12 mouse cellular contexts compared by ENCODE assay signal in genomic region chr7:24297361-24298095, GRCm38 (mm10). TPM values are rescaled to one million over a fixed set of nuclear protein-coding genes. Genes with fewer than 3 reads are reported as not detected.
DNase-seq lines count a peak whose midpoint lies in the region; ATAC-seq lines count a peak whose summit lies in the region.
"Had no signal": no experiment of that assay in that cellular context is flagged by ENCODE, and none has a peak within 500 bp of the region (broad histone marks: within the 10 kb centered on the region; RNA-seq: fewer than 3 reads in every experiment).

No protein-coding gene starts in this region.

- H3K27ac ChIP-seq in liver, embryonic 11.5 days (ENCODE audit: low read depth, low read length), result no peak overlapping the region
- H3K27ac ChIP-seq in liver, embryonic 12.5 days, result no peak overlapping the region
- no peak overlapping the region for H3K27ac ChIP-seq in forebrain, embryonic 14.5 days (ENCODE audit: low read depth, low read length)
- H3K27ac ChIP-seq in limb, embryonic 12.5 days, result no peak overlapping the region; the same call in 1 of the 2 replicates
- no peak overlapping the region for H3K27ac ChIP-seq in stomach, embryonic 14.5 days (ENCODE audit: low read length)

- peaks cover 24% of the 10 kb centered on the region for H3K36me3 ChIP-seq in liver, embryonic 11.5 days (ENCODE audit: control insufficient read depth, insufficient read depth, low read length)
- H3K36me3 ChIP-seq in liver, embryonic 12.5 days, result peaks cover 54% of the 10 kb centered on the region
- H3K36me3 ChIP-seq in forebrain, embryonic 14.5 days (ENCODE audit: control insufficient read depth, insufficient read depth, low read length), result peaks cover 52% of the 10 kb centered on the region
- peaks cover 61% of the 10 kb centered on the region for H3K36me3 ChIP-seq in limb, embryonic 12.5 days
- peaks cover 33% of the 10 kb centered on the region for H3K36me3 ChIP-seq in stomach, embryonic 14.5 days (ENCODE audit: control insufficient read depth, insufficient read depth, low read length)

- ATAC-seq in liver, embryonic 11.5 days (replicated peaks; ENCODE audit: low FRiP score), result no peak
- ATAC-seq in liver, embryonic 12.5 days, result no peak
- no peak for ATAC-seq in forebrain, embryonic 14.5 days
- ATAC-seq in limb, embryonic 12.5 days (ENCODE audit: insufficient number of reproducible peaks, insufficient read depth, low FRiP score, low TSS enrichment, low read depth), result no peak
- ATAC-seq in stomach, embryonic 14.5 days (ENCODE audit: insufficient number of reproducible peaks, insufficient read depth, low FRiP score, low read depth), result no peak
- ATAC-seq: lung, postnatal 0 days had no signal

- H3K9me3 ChIP-seq in liver, embryonic 11.5 days (ENCODE audit: control insufficient read depth, low read length), result no peaks in the 10 kb centered on the region
- no peaks in the 10 kb centered on the region for H3K9me3 ChIP-seq in liver, embryonic 12.5 days (replicated peaks)
- no peaks in the 10 kb centered on the region for H3K9me3 ChIP-seq in forebrain, embryonic 14.5 days (replicated peaks; ENCODE audit: control insufficient read depth, low read length)
- H3K9me3 ChIP-seq in limb, embryonic 12.5 days, result no peaks in the 10 kb centered on the region
- no peaks in the 10 kb centered on the region for H3K9me3 ChIP-seq in stomach, embryonic 14.5 days (ENCODE audit: control insufficient read depth, low read depth, low read length)

- 89% methylated on average over 15 of the region's 15 CpGs for WGBS in liver, embryonic 11.5 days
- WGBS in liver, embryonic 12.5 days (ENCODE audit: insufficient replicate concordance), result 83% methylated on average over 15 of the region's 15 CpGs
- 91% methylated on average over 15 of the region's 15 CpGs for WGBS in forebrain, embryonic 14.5 days
- WGBS in limb, embryonic 12.5 days, result 89% methylated on average over 15 of the region's 15 CpGs
- WGBS in stomach, embryonic 14.5 days, result 92% methylated on average over 15 of the region's 15 CpGs

- H3K4me3 ChIP-seq in liver, embryonic 11.5 days (ENCODE audit: low read depth, low read length), result no peak overlapping the region
- H3K4me3 ChIP-seq in liver, embryonic 12.5 days, result no peak overlapping the region
- H3K4me3 ChIP-seq in forebrain, embryonic 14.5 days (ENCODE audit: low read depth, low read length), result 0 out of 2 replicates have a peak overlapping the region, but pooled peaks have one; percentile 51
- H3K4me3 ChIP-seq in limb, embryonic 12.5 days (replicated peaks), result peak overlapping the region; percentile 68
- peak overlapping the region; percentile 76; the same call in 1 of the 2 replicates for H3K4me3 ChIP-seq in stomach, embryonic 14.5 days (ENCODE audit: low read depth, low read length)

- H3K9ac ChIP-seq in liver, embryonic 11.5 days (ENCODE audit: low read depth, low read length), result no peak overlapping the region
- H3K9ac ChIP-seq in liver, embryonic 12.5 days, result no peak overlapping the region
- H3K9ac ChIP-seq in forebrain, embryonic 14.5 days (ENCODE audit: low read length), result peak overlapping the region; percentile 78
- 0 out of 2 replicates have a peak overlapping the region, but pooled peaks have one; percentile 86 for H3K9ac ChIP-seq in limb, embryonic 12.5 days (replicated peaks)
- H3K9ac ChIP-seq in stomach, embryonic 14.5 days (replicated peaks; ENCODE audit: low read depth, low read length), result no peak overlapping the region

- H3K4me2 ChIP-seq in liver, embryonic 11.5 days, result peak overlapping the region; percentile 78
- no peak overlapping the region for H3K4me2 ChIP-seq in liver, embryonic 12.5 days
- peak overlapping the region; percentile 86 for H3K4me2 ChIP-seq in forebrain, embryonic 14.5 days (ENCODE audit: low read length)
- peak overlapping the region; percentile 90 for H3K4me2 ChIP-seq in limb, embryonic 12.5 days
- peak overlapping the region; percentile 74 for H3K4me2 ChIP-seq in stomach, embryonic 14.5 days (replicated peaks; ENCODE audit: low read depth, low read length)

- DNase-seq in liver, embryonic 11.5 days (ENCODE audit: low spot score), result no peak
- no peak for DNase-seq in forebrain, embryonic 14.5 days (ENCODE audit: low spot score)
- no peak for DNase-seq in adrenal gland, postnatal 36 days
- no peak for DNase-seq in embryo, embryonic 10 days (ENCODE audit: low spot score)
- DNase-seq in kidney, adult 11 months, result no peak
- DNase-seq: heart, postnatal 14 days; spleen, adult 18-20 months had no signal

- no peaks in the 10 kb centered on the region for H3K27me3 ChIP-seq in liver, embryonic 11.5 days (replicated peaks; ENCODE audit: control insufficient read depth, insufficient read depth, low read length)
- no peaks in the 10 kb centered on the region for H3K27me3 ChIP-seq in liver, embryonic 12.5 days (replicated peaks)
- no peaks in the 10 kb centered on the region for H3K27me3 ChIP-seq in forebrain, embryonic 14.5 days (replicated peaks; ENCODE audit: control insufficient read depth, insufficient read depth, low read length)
- H3K27me3 ChIP-seq in limb, embryonic 12.5 days, result no peaks in the 10 kb centered on the region
- no peaks in the 10 kb centered on the region for H3K27me3 ChIP-seq in stomach, embryonic 14.5 days (ENCODE audit: control insufficient read depth, insufficient read depth, low read length)

- H3K4me1 ChIP-seq in liver, embryonic 11.5 days (replicated peaks; ENCODE audit: control insufficient read depth, insufficient read depth, low read length), result 0 out of 2 replicates have a peak, but pooled peaks cover 9% of the 10 kb centered on the region
- peaks cover 37% of the 10 kb centered on the region for H3K4me1 ChIP-seq in liver, embryonic 12.5 days
- peaks cover 6% of the 10 kb centered on the region for H3K4me1 ChIP-seq in forebrain, embryonic 14.5 days (ENCODE audit: control insufficient read depth, insufficient read depth, low read length)
- peaks cover 14% of the 10 kb centered on the region for H3K4me1 ChIP-seq in limb, embryonic 12.5 days (replicated peaks)
- H3K4me1 ChIP-seq in stomach, embryonic 14.5 days (ENCODE audit: control insufficient read depth, insufficient read depth, low read length), result peaks cover 9% of the 10 kb centered on the region

RNA-seq across cellular contexts. Expression of gene Zfp61, which starts 3.5 kb away (rescaled TPM):
- 10.8 and 13.2 TPM in 2 replicates for polyA plus RNA-seq in liver, embryonic 11.5 days (2014; fragmentation: Nextera tagmentation; extraction: Ambion mirVana)
- polyA plus RNA-seq in liver, embryonic 12.5 days (2016; fragmentation: Nextera tagmentation; extraction: Ambion mirVana), result 7.1 and 7.7 TPM in 2 replicates
- 33.7 and 40.7 TPM in 2 replicates for polyA plus RNA-seq in forebrain, embryonic 14.5 days (2014; fragmentation: Nextera tagmentation; extraction: Ambion mirVana)
- 57.6 and 61.1 TPM in 2 replicates for polyA plus RNA-seq in limb, embryonic 12.5 days (2016; fragmentation: Nextera tagmentation; extraction: Ambion mirVana)
- polyA plus RNA-seq in stomach, embryonic 14.5 days (2014; fragmentation: Nextera tagmentation; extraction: Ambion mirVana), result 35.3 and 42.7 TPM in 2 replicates
- total RNA-seq in adrenal gland, postnatal 36 days (2021), result 10 to 100 TPM in 1 of 2 experiments, 1 to 10 TPM in 1; 8.8 to 10.3 TPM

RNA-seq across cellular contexts. Expression of gene Zfp94, which starts 18.9 kb away (rescaled TPM):
- 5.6 and 5.8 TPM in 2 replicates for polyA plus RNA-seq in liver, embryonic 11.5 days (2014; fragmentation: Nextera tagmentation; extraction: Ambion mirVana)
- 3.0 and 3.6 TPM in 2 replicates for polyA plus RNA-seq in liver, embryonic 12.5 days (2016; fragmentation: Nextera tagmentation; extraction: Ambion mirVana)
- 20.5 and 21.6 TPM in 2 replicates for polyA plus RNA-seq in forebrain, embryonic 14.5 days (2014; fragmentation: Nextera tagmentation; extraction: Ambion mirVana)
- 15.6 and 15.9 TPM in 2 replicates for polyA plus RNA-seq in limb, embryonic 12.5 days (2016; fragmentation: Nextera tagmentation; extraction: Ambion mirVana)
- 10.6 and 13.2 TPM in 2 replicates for polyA plus RNA-seq in stomach, embryonic 14.5 days (2014; fragmentation: Nextera tagmentation; extraction: Ambion mirVana)
- 1 to 10 TPM; 3.1 to 4.0 TPM for total RNA-seq in adrenal gland, postnatal 36 days (2021)

RNA-seq across cellular contexts. Expression of gene Zfp93, which starts 27.3 kb away (rescaled TPM):
- polyA plus RNA-seq in liver, embryonic 11.5 days (2014; fragmentation: Nextera tagmentation; extraction: Ambion mirVana), result 3.5 and 3.8 TPM in 2 replicates
- polyA plus RNA-seq in liver, embryonic 12.5 days (2016; fragmentation: Nextera tagmentation; extraction: Ambion mirVana), result 1.9 and 2.2 TPM in 2 replicates
- polyA plus RNA-seq in forebrain, embryonic 14.5 days (2014; fragmentation: Nextera tagmentation; extraction: Ambion mirVana), result 9.4 and 11.0 TPM in 2 replicates
- 10.0 and 12.0 TPM in 2 replicates for polyA plus RNA-seq in limb, embryonic 12.5 days (2016; fragmentation: Nextera tagmentation; extraction: Ambion mirVana)
- polyA plus RNA-seq in stomach, embryonic 14.5 days (2014; fragmentation: Nextera tagmentation; extraction: Ambion mirVana), result 8.3 and 9.7 TPM in 2 replicates
- total RNA-seq in adrenal gland, postnatal 36 days (2021), result 1 to 10 TPM; 4.7 to 5.2 TPM

RNA-seq across cellular contexts. Expression of gene Tescl, which starts 36.2 kb away (rescaled TPM):
- polyA plus RNA-seq in liver, embryonic 11.5 days (2014; fragmentation: Nextera tagmentation; extraction: Ambion mirVana), result 0.22 TPM in 1 of 2 replicates, not detected in the other
- polyA plus RNA-seq in liver, embryonic 12.5 days (2016; fragmentation: Nextera tagmentation; extraction: Ambion mirVana), result not detected in 2 replicates
- polyA plus RNA-seq in forebrain, embryonic 14.5 days (2014; fragmentation: Nextera tagmentation; extraction: Ambion mirVana), result 0.20 TPM in 1 of 2 replicates, not detected in the other
- polyA plus RNA-seq in limb, embryonic 12.5 days (2016; fragmentation: Nextera tagmentation; extraction: Ambion mirVana), result 0.25 TPM in 1 of 2 replicates, not detected in the other
- 0.41 TPM in 1 of 2 replicates, not detected in the other for polyA plus RNA-seq in stomach, embryonic 14.5 days (2014; fragmentation: Nextera tagmentation; extraction: Ambion mirVana)
- total RNA-seq in adrenal gland, postnatal 36 days (2021), result under 1 TPM; 0.36 to 0.56 TPM
- total RNA-seq: heart, postnatal 14 days; layer of hippocampus, postnatal 10 days had no signal

RNA-seq across cellular contexts. Expression of gene Zfp108, which starts 42.9 kb away (rescaled TPM):
- polyA plus RNA-seq in liver, embryonic 11.5 days (2014; fragmentation: Nextera tagmentation; extraction: Ambion mirVana), result 1.3 and 1.4 TPM in 2 replicates
- polyA plus RNA-seq in liver, embryonic 12.5 days (2016; fragmentation: Nextera tagmentation; extraction: Ambion mirVana), result 0.48 and 0.56 TPM in 2 replicates
- 4.1 and 6.0 TPM in 2 replicates for polyA plus RNA-seq in forebrain, embryonic 14.5 days (2014; fragmentation: Nextera tagmentation; extraction: Ambion mirVana)
- 4.2 and 4.8 TPM in 2 replicates for polyA plus RNA-seq in limb, embryonic 12.5 days (2016; fragmentation: Nextera tagmentation; extraction: Ambion mirVana)
- polyA plus RNA-seq in stomach, embryonic 14.5 days (2014; fragmentation: Nextera tagmentation; extraction: Ambion mirVana), result 4.5 and 4.7 TPM in 2 replicates
- 1 to 10 TPM; 2.0 to 2.1 TPM for total RNA-seq in adrenal gland, postnatal 36 days (2021)

Comparison
In these comparisons a context has a peak if more than half of its experiments do, and no peak if none do; other contexts are left out.
1. H3K4me3 ChIP-seq: peak in forebrain, embryonic 14.5 days (single experiment), limb, embryonic 12.5 days (single experiment) and stomach, embryonic 14.5 days (single experiment); none in liver, embryonic 11.5 days (single experiment) and liver, embryonic 12.5 days (single experiment).
2. H3K9ac ChIP-seq: peak in forebrain, embryonic 14.5 days (single experiment) and limb, embryonic 12.5 days (single experiment); none in liver, embryonic 11.5 days (single experiment), liver, embryonic 12.5 days (single experiment) and stomach, embryonic 14.5 days (single experiment).